Mouse (Mus musculus) gastrocnemius, postnatal 36 days (tissue): ENCODE results near the gene Mroh8. TPM values are rescaled to one million over a fixed set of nuclear protein-coding genes. Genes with fewer than 3 reads are reported as not detected.

Experiments
- total RNA-seq, 2 experiments: library from RNA; stranded (reverse); gene quantifications; 2 replicates each; pipeline ENCODE4 v1.2.3; 2021

The Mroh8 gene
- total RNA-seq, 2 experiments from 2014 or later: 0.72 to 1.2 TPM

Other genes with a start within 250 kb of the Mroh8 start
- 1 to 10 TPM; 3.9 to 4.1 TPM for gene Soga1, start 200.3 kb downstream of the Mroh8 start, total RNA-seq
- gene Tldc2, start 192.5 kb downstream of the Mroh8 start, total RNA-seq: not detected
- gene Samhd1, start 144.3 kb downstream of the Mroh8 start, total RNA-seq: 10 to 100 TPM; 12.9 to 13.2 TPM
- 1 to 10 TPM; 1.6 to 2.2 TPM for gene Rbl1, start 75.0 kb downstream of the Mroh8 start, total RNA-seq
- 10 to 100 TPM; 72.9 to 74.8 TPM for gene Rpn2, start 532 bp downstream of the Mroh8 start, total RNA-seq
- not detected for gene Ghrh, start 68.0 kb upstream of the Mroh8 start, total RNA-seq
- 10 to 100 TPM; 15.3 to 15.6 TPM for gene Manbal, start 88.0 kb upstream of the Mroh8 start, total RNA-seq
- 1 to 10 TPM; 2.9 to 3.5 TPM for gene Src, start 138.9 kb upstream of the Mroh8 start, total RNA-seq